Mouse (Mus musculus) embryonic facial prominence, embryonic 15.5 days (tissue): ENCODE data around the gene Cdk14. TPM values are rescaled to one million over a fixed set of nuclear protein-coding genes. Genes with fewer than 3 reads are reported as not detected.

Experiments used
- ATAC-seq: fragments of 200-750 bp; cut with Nextera tagmentation; 2 replicates; pipeline ENCODE4 v1.8.0; 2017; ENCODE audit warnings: low read depth, moderate TSS enrichment; ENCODE audit not compliant: insufficient number of reproducible peaks, low FRiP score, low TSS enrichment
- H3K27ac ChIP-seq: fragments of 300-500 bp; sonication (generic); replicated peaks from 2 replicates; pipeline ENCODE4 v1.5.1; 2015; ENCODE audit warnings: mild to moderate bottlenecking, inconsistent platforms
- H3K27me3 ChIP-seq: fragments of 300-500 bp; sonication (generic); 2 replicates; pipeline ENCODE4 v1.6.1; 2015; ENCODE audit warnings: inconsistent platforms
- H3K36me3 ChIP-seq: fragments of 300-500 bp; sonication (generic); 2 replicates; pipeline ENCODE4 v1.6.1; 2015; ENCODE audit warnings: mild to moderate bottlenecking, inconsistent platforms
- H3K4me1 ChIP-seq: fragments of 300-500 bp; sonication (generic); 2 replicates; pipeline ENCODE4 v1.6.1; 2015; ENCODE audit warnings: inconsistent platforms
- H3K4me2 ChIP-seq: fragments of 300-500 bp; sonication (generic); replicated peaks from 2 replicates; pipeline ENCODE4 v1.6.1; 2015; ENCODE audit warnings: mild to moderate bottlenecking, inconsistent platforms
- H3K4me3 ChIP-seq: fragments of 300-500 bp; sonication (generic); replicated peaks from 2 replicates; pipeline ENCODE4 v1.5.1; 2015; ENCODE audit warnings: mild to moderate bottlenecking, inconsistent platforms
- H3K9ac ChIP-seq: fragments of 300-500 bp; sonication (generic); 2 replicates; pipeline ENCODE4 v1.6.1; 2015; ENCODE audit warnings: inconsistent platforms
- H3K9me3 ChIP-seq: fragments of 300-500 bp; sonication (generic); replicated peaks from 2 replicates; pipeline ENCODE4 v1.6.1; 2016; ENCODE audit warnings: inconsistent platforms
- WGBS: fragments of 180-500 bp; shearing (Covaris S2); methylation state at CpG from one replicate; pipeline ENCODE4 v1.1.7; 2015; 5-methylcytosine and 5-hydroxymethylcytosine counted together
- polyA plus RNA-seq: library from polyadenylated mRNA; unstranded; fragments of >200 nt; fragmentation: Nextera tagmentation; extraction: Ambion mirVana; gene quantifications from 2 replicates; pipeline ENCODE4 v1.2.1, GENCODE M21; 2015

Cdk14 gene
- polyA plus RNA-seq, 1 experiment from 2014 or later: 24.5 TPM

- no peaks in the 10 kb centered on the region for H3K36me3 ChIP-seq
- H3K4me1 ChIP-seq: no peaks in the 10 kb centered on the region
- no peak for ATAC-seq
- H3K9me3 ChIP-seq: no peaks in the 10 kb centered on the region
- H3K27ac ChIP-seq: no peak overlapping the region
- H3K4me3 ChIP-seq: no peak overlapping the region
- 73% methylated on average over 5 of the region's 5 CpGs for WGBS
- H3K9ac ChIP-seq: no peak overlapping the region
- no peak overlapping the region for H3K4me2 ChIP-seq
- no peaks in the 10 kb centered on the region for H3K27me3 ChIP-seq
These were observed 135.6 kb downstream of the Cdk14 start for GRCm38 (mm10) chr5:5284531-5284930.

- H3K9me3 ChIP-seq: no peaks in the 10 kb centered on the region
- H3K4me1 ChIP-seq: no peaks in the 10 kb centered on the region
- 84% methylated on average over 6 of the region's 6 CpGs for WGBS
- no peaks in the 10 kb centered on the region for H3K36me3 ChIP-seq
- no peak overlapping the region for H3K27ac ChIP-seq
- no peaks in the 10 kb centered on the region for H3K27me3 ChIP-seq
- H3K4me2 ChIP-seq: no peak overlapping the region
- no peak overlapping the region for H3K9ac ChIP-seq
- no peak overlapping the region for H3K4me3 ChIP-seq
- no peak for ATAC-seq
These were observed 136.2 kb downstream of the Cdk14 start for GRCm38 (mm10) chr5:5283756-5284430.

GRCm38 (mm10) chr5:5282425-5282824 is 137.7 kb downstream of the Cdk14 start:
- ATAC-seq: no peak

GRCm38 (mm10) chr5:5275321-5275720 is 144.8 kb downstream of the Cdk14 start:
- Histone ChIP-seq H3K4me2 (no peak overlapping the region), H3K36me3 (no peaks in the 10 kb centered on the region), H3K9ac (no peak overlapping the region), H3K27me3 (no peaks in the 10 kb centered on the region), H3K4me3 (no peak overlapping the region), H3K27ac (0 out of 2 replicates have a peak overlapping the region, but pooled peaks have one; percentile 44), H3K9me3 (no peaks in the 10 kb centered on the region), H3K4me1 (peaks cover 8% of the 10 kb centered on the region)
- WGBS: 43% methylated on average over 2 of the region's 2 CpGs
- ATAC-seq: no peak

More at GRCm38 (mm10) chr5:5282425-5282824, 137.7 kb downstream of the Cdk14 start:
- no peaks in the 10 kb centered on the region for H3K27me3 ChIP-seq
- no peaks in the 10 kb centered on the region for H3K36me3 ChIP-seq
- no peaks in the 10 kb centered on the region for H3K9me3 ChIP-seq
- no peak overlapping the region for H3K27ac ChIP-seq
- no peak overlapping the region for H3K4me3 ChIP-seq
- H3K4me1 ChIP-seq: no peaks in the 10 kb centered on the region
- 81% methylated on average over 5 of the region's 5 CpGs for WGBS
- no peak overlapping the region for H3K9ac ChIP-seq
- H3K4me2 ChIP-seq: no peak overlapping the region

GRCm38 (mm10) chr5:5274318-5274717 is 145.8 kb downstream of the Cdk14 start:
- no peak overlapping the region for H3K9ac ChIP-seq
- no peaks in the 10 kb centered on the region for H3K9me3 ChIP-seq
- ATAC-seq: peak; percentile 51; the same call in 1 of the 2 replicates
- H3K4me3 ChIP-seq: no peak overlapping the region
- H3K4me2 ChIP-seq: no peak overlapping the region
- WGBS: 53% methylated on average over 6 of the region's 6 CpGs
- H3K27me3 ChIP-seq: no peaks in the 10 kb centered on the region
- peaks cover 8% of the 10 kb centered on the region for H3K4me1 ChIP-seq
- peak overlapping the region; percentile 44; the same call in 1 of the 2 replicates for H3K27ac ChIP-seq
- no peaks in the 10 kb centered on the region for H3K36me3 ChIP-seq

GRCm38 (mm10) chr5:5266787-5267126 is 153.4 kb downstream of the Cdk14 start:
- Histone ChIP-seq H3K9ac (no peak overlapping the region), H3K36me3 (no peaks in the 10 kb centered on the region), H3K27ac (no peak overlapping the region), H3K4me3 (no peak overlapping the region), H3K27me3 (no peaks in the 10 kb centered on the region), H3K4me2 (no peak overlapping the region), H3K9me3 (no peaks in the 10 kb centered on the region), H3K4me1 (peaks cover 18% of the 10 kb centered on the region)
- WGBS: 78% methylated on average over 3 of the region's 3 CpGs
- ATAC-seq: no peak

- H3K9ac ChIP-seq: no peak overlapping the region
- no peak overlapping the region for H3K4me3 ChIP-seq
- no peaks in the 10 kb centered on the region for H3K9me3 ChIP-seq
- H3K4me2 ChIP-seq: 0 out of 2 replicates have a peak overlapping the region, but pooled peaks have one; percentile 15
- H3K27me3 ChIP-seq: no peaks in the 10 kb centered on the region
- H3K36me3 ChIP-seq: no peaks in the 10 kb centered on the region
- 32% methylated on average over 10 of the region's 10 CpGs for WGBS
- H3K27ac ChIP-seq: no peak overlapping the region
- no peak for ATAC-seq
- peaks cover 18% of the 10 kb centered on the region for H3K4me1 ChIP-seq
These were observed 154.0 kb downstream of the Cdk14 start for GRCm38 (mm10) chr5:5265861-5266786.

- Histone ChIP-seq H3K4me1 (peaks cover 18% of the 10 kb centered on the region), H3K27ac (no peak overlapping the region), H3K4me3 (no peak overlapping the region), H3K27me3 (no peaks in the 10 kb centered on the region), H3K9ac (no peak overlapping the region), H3K36me3 (no peaks in the 10 kb centered on the region), H3K9me3 (no peaks in the 10 kb centered on the region), H3K4me2 (0 out of 2 replicates have a peak overlapping the region, but pooled peaks have one; percentile 15)
- no peak for ATAC-seq
- 24% methylated on average over 8 of the region's 8 CpGs for WGBS
These were observed 154.7 kb downstream of the Cdk14 start for GRCm38 (mm10) chr5:5265401-5265841.

- no peak for ATAC-seq
- no peak overlapping the region for H3K9ac ChIP-seq
- 80% methylated on average over 2 of the region's 2 CpGs for WGBS
These were observed 155.4 kb downstream of the Cdk14 start for GRCm38 (mm10) chr5:5264712-5265111.

GRCm38 (mm10) chr5:5261725-5262296 is 158.3 kb downstream of the Cdk14 start:
- no peak overlapping the region for H3K4me3 ChIP-seq
- H3K4me2 ChIP-seq: no peak overlapping the region
- ATAC-seq: no peak
- no peaks in the 10 kb centered on the region for H3K36me3 ChIP-seq
- WGBS: 60% methylated on average over 14 of the region's 14 CpGs
- H3K4me1 ChIP-seq: peaks cover 18% of the 10 kb centered on the region
- no peaks in the 10 kb centered on the region for H3K27me3 ChIP-seq
- H3K27ac ChIP-seq: no peak overlapping the region
- H3K9me3 ChIP-seq: no peaks in the 10 kb centered on the region
- no peak overlapping the region for H3K9ac ChIP-seq

More at GRCm38 (mm10) chr5:5264712-5265111, 155.4 kb downstream of the Cdk14 start:
- Histone ChIP-seq H3K4me3 (no peak overlapping the region), H3K4me1 (peaks cover 18% of the 10 kb centered on the region), H3K27me3 (no peaks in the 10 kb centered on the region), H3K36me3 (no peaks in the 10 kb centered on the region), H3K4me2 (no peak overlapping the region), H3K27ac (no peak overlapping the region), H3K9me3 (no peaks in the 10 kb centered on the region)
